9 mouse cellular contexts compared by ENCODE assay signal in genomic region chr4:9107295-9107694, GRCm38 (mm10).
DNase-seq lines count a peak whose midpoint lies in the region; ATAC-seq lines count a peak whose summit lies in the region.
"Had no signal": no experiment of that assay in that cellular context is flagged by ENCODE, and none has a peak within 500 bp of the region (broad histone marks: within the 10 kb centered on the region; RNA-seq: fewer than 3 reads in every experiment).

No protein-coding gene starts in this region.

- intact Hi-C loops in left cerebral cortex, postnatal 36 days (cut with DNase I) = no loop called here

- DNase-seq in gastrocnemius, adult 18-20 months (ENCODE audit: low spot score) = peak; percentile 46
- DNase-seq in gastrocnemius, postnatal 10 days = no peak
- peak; percentile 98 for DNase-seq in brain, adult 2 months (ENCODE audit: low read depth, low spot score)
- peak; percentile 89 to 92 for DNase-seq in cerebellum, postnatal 10 days
- peak; percentile 20 to 38 for DNase-seq in left cerebral cortex, postnatal 36 days (ENCODE audit: low spot score in 2 of 2)
- DNase-seq in T-cell, adult 2 months (ENCODE audit: low spot score) = no peak
- DNase-seq in retina, postnatal 1 day = no peak
- DNase-seq: kidney, adult 2 months had no signal

- no peak; the same call in 1 of the 2 replicates for ATAC-seq in megakaryocyte progenitor cell, adult 5-6 weeks (replicated peaks; ENCODE audit: poor library complexity)

Comparison
In these comparisons a context has a peak if more than half of its experiments do, and no peak if none do; other contexts are left out.
1. DNase-seq: peak in gastrocnemius, adult 18-20 months (single experiment), brain, adult 2 months (single experiment), cerebellum, postnatal 10 days (2 of 2) and left cerebral cortex, postnatal 36 days (2 of 2); none in gastrocnemius, postnatal 10 days (single experiment), T-cell, adult 2 months (single experiment) and retina, postnatal 1 day (single experiment).